Comparison of ENCODE assay signal across 8 mouse cellular contexts in genomic region chr19:32726451-32727325, GRCm38 (mm10). TPM values are rescaled to one million over a fixed set of nuclear protein-coding genes. Genes with fewer than 3 reads are reported as not detected.
A peak's percentile ranks its signal among the peaks of the same experiment; 100 is the strongest.
DNase-seq lines count a peak whose midpoint lies in the region; ATAC-seq lines count a peak whose summit lies in the region.

No protein-coding gene starts in this region.

- ATAC-seq in heart, embryonic 14.5 days (ENCODE audit: insufficient number of reproducible peaks, insufficient read depth, low FRiP score, low read depth), result no peak
- 0 out of 2 replicates have a peak, but pooled peaks have one; percentile 47 for ATAC-seq in hindbrain, embryonic 12.5 days (ENCODE audit: low FRiP score)
- peak; percentile 79 for ATAC-seq in neural tube, embryonic 12.5 days (ENCODE audit: low FRiP score, low read depth)

- H3K4me3 ChIP-seq in heart, embryonic 14.5 days (ENCODE audit: control insufficient read depth in 1 of 2, insufficient read depth in 1 of 2, low read depth in 1 of 2, low read length in 2 of 2), result peak overlapping the region in 1 of 2 experiments; percentile 6; a peak in 1 of 4 replicates
- H3K4me3 ChIP-seq in hindbrain, embryonic 12.5 days, result peak overlapping the region; percentile 20
- peak overlapping the region; percentile 12; the same call in 1 of the 2 replicates for H3K4me3 ChIP-seq in neural tube, embryonic 12.5 days

- 3% methylated on average over 22 of the region's 22 CpGs for WGBS in heart, embryonic 14.5 days
- 2% methylated on average over 22 of the region's 22 CpGs for whole genome bisulfite sequencing in hindbrain, embryonic 12.5 days
- WGBS in neural tube, embryonic 12.5 days, result under 1% methylated on average over 22 of the region's 22 CpGs

- peaks cover 0 to 7% of the 10 kb centered on the region in 2 experiments; a peak in 2 of 4 replicates for H3K4me1 ChIP-seq in heart, embryonic 14.5 days (ENCODE audit: control insufficient read depth in 2 of 2, insufficient read depth in 2 of 2, low read length in 2 of 2)
- H3K4me1 ChIP-seq in hindbrain, embryonic 12.5 days, result peaks cover 20% of the 10 kb centered on the region
- H3K4me1 ChIP-seq in neural tube, embryonic 12.5 days, result peaks cover 19% of the 10 kb centered on the region

- H3K36me3 ChIP-seq in heart, embryonic 14.5 days (ENCODE audit: control insufficient read depth, insufficient read depth, low read length), result no peaks in the 10 kb centered on the region
- no peaks in the 10 kb centered on the region for H3K36me3 ChIP-seq in hindbrain, embryonic 12.5 days
- no peaks in the 10 kb centered on the region for H3K36me3 ChIP-seq in neural tube, embryonic 12.5 days

- H3K27ac ChIP-seq in heart, embryonic 14.5 days (replicated peaks in 1 of 2; ENCODE audit: control insufficient read depth in 1 of 2, insufficient read depth in 1 of 2, low read depth in 2 of 2, low read length in 2 of 2), result no peak overlapping the region
- no peak overlapping the region for H3K27ac ChIP-seq in hindbrain, embryonic 12.5 days
- no peak overlapping the region for H3K27ac ChIP-seq in neural tube, embryonic 12.5 days

- H3K9ac ChIP-seq in heart, embryonic 14.5 days (ENCODE audit: low read length), result no peak overlapping the region
- no peak overlapping the region for H3K9ac ChIP-seq in hindbrain, embryonic 12.5 days
- 0 out of 2 replicates have a peak overlapping the region, but pooled peaks have one; percentile 9 for H3K9ac ChIP-seq in neural tube, embryonic 12.5 days

- H3K9me3 ChIP-seq in heart, embryonic 14.5 days (ENCODE audit: control insufficient read depth, low read length), result no peaks in the 10 kb centered on the region
- no peaks in the 10 kb centered on the region for H3K9me3 ChIP-seq in hindbrain, embryonic 12.5 days (replicated peaks)
- no peaks in the 10 kb centered on the region for H3K9me3 ChIP-seq in neural tube, embryonic 12.5 days

- H3K4me2 ChIP-seq in heart, embryonic 14.5 days (ENCODE audit: low read length), result peak overlapping the region; percentile 50
- H3K4me2 ChIP-seq in hindbrain, embryonic 12.5 days (replicated peaks), result peak overlapping the region; percentile 52
- H3K4me2 ChIP-seq in neural tube, embryonic 12.5 days (replicated peaks), result peak overlapping the region; percentile 57

- intact Hi-C loops in heart, postnatal 25 days (cut with DNase I), result no loop called here

- DNase-seq in heart, postnatal 25 days (ENCODE audit: low spot score), result no peak
- peak; percentile 100 for DNase-seq in R1 (ENCODE audit: low read depth, low spot score)
- no peak for DNase-seq in layer of hippocampus, postnatal 10 days (ENCODE audit: low spot score in 2 of 2)
- DNase-seq in right cerebral cortex, postnatal 10 days (ENCODE audit: low spot score in 2 of 2), result no peak
- DNase-seq in spleen, postnatal 14 days (ENCODE audit: low spot score in 2 of 2), result no peak

- peaks cover 13% of the 10 kb centered on the region for H3K27me3 ChIP-seq in heart, embryonic 14.5 days (ENCODE audit: control insufficient read depth, insufficient read depth, low read length)
- H3K27me3 ChIP-seq in hindbrain, embryonic 12.5 days, result peaks cover 3% of the 10 kb centered on the region; the same call in 1 of the 2 replicates
- H3K27me3 ChIP-seq in neural tube, embryonic 12.5 days (replicated peaks), result no peaks in the 10 kb centered on the region

RNA-seq across cellular contexts. Expression of gene Atad1, which starts 12.9 kb away (rescaled TPM):
- 65.0 and 71.8 TPM in 2 replicates for polyA plus RNA-seq in heart, embryonic 14.5 days (2014; fragmentation: Nextera tagmentation; extraction: Ambion mirVana)
- 10 to 100 TPM; 78.6 to 79.4 TPM for total RNA-seq in heart, postnatal 25 days (2021)
- 98.6 and 102 TPM in 2 replicates for polyA plus RNA-seq in hindbrain, embryonic 12.5 days (2016; fragmentation: Nextera tagmentation; extraction: Ambion mirVana)
- 97.0 and 101 TPM in 2 replicates for polyA plus RNA-seq in neural tube, embryonic 12.5 days (2016; fragmentation: Nextera tagmentation; extraction: Ambion mirVana)
- 100 to 1,000 TPM; 105 to 121 TPM for total RNA-seq in layer of hippocampus, postnatal 10 days (2021)

RNA-seq across cellular contexts. Expression of gene Pten, which starts 30.6 kb away (rescaled TPM):
- polyA plus RNA-seq in heart, embryonic 14.5 days (2014; fragmentation: Nextera tagmentation; extraction: Ambion mirVana), result 7.7 and 10.8 TPM in 2 replicates
- total RNA-seq in heart, postnatal 25 days (2021), result 10 to 100 TPM; 56.9 to 65.6 TPM
- polyA plus RNA-seq in hindbrain, embryonic 12.5 days (2016; fragmentation: Nextera tagmentation; extraction: Ambion mirVana), result 14.1 and 15.7 TPM in 2 replicates
- 11.7 and 12.2 TPM in 2 replicates for polyA plus RNA-seq in neural tube, embryonic 12.5 days (2016; fragmentation: Nextera tagmentation; extraction: Ambion mirVana)
- 100 to 1,000 TPM; 129 to 130 TPM for total RNA-seq in layer of hippocampus, postnatal 10 days (2021)
